Comparison of ENCODE assay signal across 8 mouse cellular contexts in genomic region chr9:62121551-62122447, GRCm38 (mm10). TPM values are rescaled to one million over a fixed set of nuclear protein-coding genes. Genes with fewer than 3 reads are reported as not detected.
A peak's percentile ranks its signal among the peaks of the same experiment; 100 is the strongest.
DNase-seq lines count a peak whose midpoint lies in the region; ATAC-seq and TF ChIP-seq lines count a peak whose summit lies in the region.

No protein-coding gene starts in this region.

- H3K27ac ChIP-seq in intestine, postnatal 0 days (ENCODE audit: low read depth, low read length), result peak overlapping the region; percentile 83
- H3K27ac ChIP-seq in limb, embryonic 12.5 days, result peak overlapping the region; percentile 96
- peak overlapping the region; percentile 94 for H3K27ac ChIP-seq in midbrain, embryonic 14.5 days (replicated peaks; ENCODE audit: low read depth, low read length)
- peak overlapping the region; percentile 90 for H3K27ac ChIP-seq in stomach, embryonic 16.5 days (ENCODE audit: low read length)

- 0 out of 2 replicates have a peak, but pooled peaks have one; percentile 13 for ATAC-seq in common myeloid progenitor, adult 5-6 weeks (replicated peaks; ENCODE audit: low read depth, poor library complexity, severe bottlenecking)
- peak; percentile 19 for ATAC-seq in granulocyte monocyte progenitor cell, adult 5-6 weeks (replicated peaks; ENCODE audit: poor library complexity, severe bottlenecking)
- ATAC-seq in intestine, postnatal 0 days, result peak; percentile 19; the same call in 1 of the 2 replicates
- ATAC-seq in limb, embryonic 12.5 days (ENCODE audit: insufficient number of reproducible peaks, insufficient read depth, low FRiP score, low TSS enrichment, low read depth), result peak; percentile 35
- ATAC-seq in midbrain, embryonic 14.5 days (ENCODE audit: low FRiP score, low TSS enrichment), result peak; percentile 24; the same call in 1 of the 2 replicates
- peak; percentile 7; the same call in 1 of the 2 replicates for ATAC-seq in stomach, embryonic 16.5 days (ENCODE audit: insufficient read depth, low FRiP score)

- DNase-seq in urinary bladder, adult 2 months (ENCODE audit: low spot score), result peak; percentile 28
- DNase-seq in urinary bladder, postnatal 10 days (ENCODE audit: low spot score), result no peak
- peak; percentile 60 for DNase-seq in midbrain, embryonic 14.5 days

- H3K4me2 ChIP-seq in intestine, postnatal 0 days (replicated peaks; ENCODE audit: low read depth), result peak overlapping the region; percentile 98
- peak overlapping the region; percentile 90 for H3K4me2 ChIP-seq in limb, embryonic 12.5 days
- peak overlapping the region; percentile 83 for H3K4me2 ChIP-seq in midbrain, embryonic 14.5 days (ENCODE audit: low read length)
- H3K4me2 ChIP-seq in stomach, embryonic 16.5 days (ENCODE audit: low read depth, low read length), result peak overlapping the region; percentile 96

- peak overlapping the region; percentile 90 for H3K9ac ChIP-seq in intestine, postnatal 0 days (ENCODE audit: low read depth, low read length)
- peak overlapping the region; percentile 95 for H3K9ac ChIP-seq in limb, embryonic 12.5 days (replicated peaks)
- peak overlapping the region; percentile 88 for H3K9ac ChIP-seq in midbrain, embryonic 14.5 days (replicated peaks; ENCODE audit: low read length)
- H3K9ac ChIP-seq in stomach, embryonic 16.5 days (ENCODE audit: low read length), result peak overlapping the region; percentile 95

- TF ChIP-seq CTCF in intestine, postnatal 0 days (IDR thresholded peaks at IDR 0.05; ENCODE audit: low read depth), result peak; percentile 40

- WGBS in intestine, postnatal 0 days, result 1% methylated on average over 59 of the region's 59 CpGs
- under 1% methylated on average over 59 of the region's 59 CpGs for WGBS in limb, embryonic 12.5 days
- WGBS in midbrain, embryonic 14.5 days, result 0% methylated on average over 59 of the region's 59 CpGs
- under 1% methylated on average over 59 of the region's 59 CpGs for WGBS in stomach, embryonic 16.5 days

- H3K9me3 ChIP-seq in intestine, postnatal 0 days (ENCODE audit: control insufficient read depth), result no peaks in the 10 kb centered on the region
- H3K9me3 ChIP-seq in limb, embryonic 12.5 days, result no peaks in the 10 kb centered on the region
- no peaks in the 10 kb centered on the region for H3K9me3 ChIP-seq in midbrain, embryonic 14.5 days (ENCODE audit: control insufficient read depth, low read length)
- no peaks in the 10 kb centered on the region for H3K9me3 ChIP-seq in stomach, embryonic 16.5 days (replicated peaks; ENCODE audit: control insufficient read depth, low read length)

- H3K36me3 ChIP-seq in intestine, postnatal 0 days (ENCODE audit: control insufficient read depth, insufficient read depth), result no peaks in the 10 kb centered on the region
- no peaks in the 10 kb centered on the region for H3K36me3 ChIP-seq in limb, embryonic 12.5 days
- no peaks in the 10 kb centered on the region for H3K36me3 ChIP-seq in midbrain, embryonic 14.5 days (ENCODE audit: control insufficient read depth, insufficient read depth, low read length)
- no peaks in the 10 kb centered on the region for H3K36me3 ChIP-seq in stomach, embryonic 16.5 days (ENCODE audit: control insufficient read depth, insufficient read depth, low read length)

- peak overlapping the region; percentile 82 for H3K4me3 ChIP-seq in intestine, postnatal 0 days (ENCODE audit: low read depth, low read length)
- peak overlapping the region; percentile 86 for H3K4me3 ChIP-seq in limb, embryonic 12.5 days (replicated peaks)
- H3K4me3 ChIP-seq in midbrain, embryonic 14.5 days (replicated peaks; ENCODE audit: low read depth, low read length), result peak overlapping the region; percentile 83
- peak overlapping the region; percentile 93 for H3K4me3 ChIP-seq in stomach, embryonic 16.5 days (replicated peaks; ENCODE audit: low read length)

- no peaks in the 10 kb centered on the region for H3K27me3 ChIP-seq in intestine, postnatal 0 days (replicated peaks; ENCODE audit: control insufficient read depth, insufficient read depth, low read length)
- H3K27me3 ChIP-seq in limb, embryonic 12.5 days, result no peaks in the 10 kb centered on the region
- H3K27me3 ChIP-seq in midbrain, embryonic 14.5 days (ENCODE audit: control insufficient read depth, insufficient read depth, low read length), result no peaks in the 10 kb centered on the region
- no peaks in the 10 kb centered on the region for H3K27me3 ChIP-seq in stomach, embryonic 16.5 days (ENCODE audit: control insufficient read depth, insufficient read depth, low read length)

- H3K4me1 ChIP-seq in intestine, postnatal 0 days (replicated peaks; ENCODE audit: control insufficient read depth, insufficient read depth, low read length), result no peaks in the 10 kb centered on the region; the same call in 1 of the 2 replicates
- H3K4me1 ChIP-seq in limb, embryonic 12.5 days (replicated peaks), result peaks cover 12% of the 10 kb centered on the region
- peaks cover 21% of the 10 kb centered on the region for H3K4me1 ChIP-seq in midbrain, embryonic 14.5 days (ENCODE audit: control insufficient read depth, insufficient read depth, low read length)
- H3K4me1 ChIP-seq in stomach, embryonic 16.5 days (ENCODE audit: control insufficient read depth, insufficient read depth, low read length), result no peaks in the 10 kb centered on the region

RNA-seq across cellular contexts. Expression of gene Glce, which starts 0.7 kb away (rescaled TPM):
- 11.1 and 12.6 TPM in 2 replicates for polyA plus RNA-seq in urinary bladder, adult 2 months (2012; rRNA removed)
- 11.6 and 12.6 TPM in 2 replicates for total RNA-seq in common myeloid progenitor, adult 5-6 weeks (2017)
- 12.4 and 15.5 TPM in 2 replicates for total RNA-seq in granulocyte monocyte progenitor cell, adult 5-6 weeks (2014; fragmentation: Nextera tagmentation)
- 21.4 and 22.5 TPM in 2 replicates for total RNA-seq in granulocyte monocyte progenitor cell, adult 5-6 weeks (2017)
- 8.1 and 10.9 TPM in 2 replicates for polyA plus RNA-seq in intestine, postnatal 0 days (2015; fragmentation: Nextera tagmentation; extraction: Ambion mirVana)
- polyA plus RNA-seq in limb, embryonic 12.5 days (2016; fragmentation: Nextera tagmentation; extraction: Ambion mirVana), result 27.9 and 32.6 TPM in 2 replicates
- polyA plus RNA-seq in midbrain, embryonic 14.5 days (2014; fragmentation: Nextera tagmentation; extraction: Ambion mirVana), result 14.7 and 20.2 TPM in 2 replicates
- polyA plus RNA-seq in stomach, embryonic 16.5 days (2015; fragmentation: Nextera tagmentation; extraction: Ambion mirVana), result 25.5 and 27.2 TPM in 2 replicates
